Mouse (Mus musculus) Patski (cell line): ENCODE results near the gene Sash1. TPM values are rescaled to one million over a fixed set of nuclear protein-coding genes. Genes with fewer than 3 reads are reported as not detected.

Experiments used
- ATAC-seq: fragments of 100-300 bp; one replicate; pipeline ENCODE4 v1.8.0; 2021
- CTCF ChIA-PET: fragments of 350-600 bp; sonication (Branson Sonifier 250); formaldehyde crosslinking; loops from one replicate; lab custom pipeline; 2022; ENCODE audit warnings: inconsistent platforms; lab: Charles Lee
- POLR2A ChIA-PET: fragments of 350-600 bp; sonication (Branson Sonifier 250); formaldehyde crosslinking; loops from one replicate; lab custom pipeline; 2022; ENCODE audit warnings: antibody characterized with exemption, inconsistent platforms; lab: Charles Lee
- DNase-seq: peaks from one replicate; pipeline ENCODE4 v3.0.0-alpha.2; 2011; ENCODE audit warnings: low read depth, low spot score
- H3K27me3 ChIP-seq: fragments of 371-371 bp; one replicate; pipeline ENCODE4 v1.5.1; 2021
- CTCF ChIP-seq: fragments of 100-300 bp; IDR thresholded peaks from one replicate; pipeline ENCODE4 v1.5.1; 2021
- in situ Hi-C: fragments of 300-500 bp; cut with MboI; formaldehyde crosslinking; loops from 3 replicates; pipeline ENCODE4 v1.11.1; 2018; ENCODE audit warnings: low pct_unique_long_range_greater_than_20kb, mixed read lengths
- polyA plus RNA-seq: library from polyadenylated mRNA; unstranded; gene quantifications from one replicate; pipeline ENCODE4 v1.2.3, GENCODE M21; 2021

Sash1 gene
- polyA plus RNA-seq, 1 experiment from 2014 or later: 86.3 TPM

DNA sequence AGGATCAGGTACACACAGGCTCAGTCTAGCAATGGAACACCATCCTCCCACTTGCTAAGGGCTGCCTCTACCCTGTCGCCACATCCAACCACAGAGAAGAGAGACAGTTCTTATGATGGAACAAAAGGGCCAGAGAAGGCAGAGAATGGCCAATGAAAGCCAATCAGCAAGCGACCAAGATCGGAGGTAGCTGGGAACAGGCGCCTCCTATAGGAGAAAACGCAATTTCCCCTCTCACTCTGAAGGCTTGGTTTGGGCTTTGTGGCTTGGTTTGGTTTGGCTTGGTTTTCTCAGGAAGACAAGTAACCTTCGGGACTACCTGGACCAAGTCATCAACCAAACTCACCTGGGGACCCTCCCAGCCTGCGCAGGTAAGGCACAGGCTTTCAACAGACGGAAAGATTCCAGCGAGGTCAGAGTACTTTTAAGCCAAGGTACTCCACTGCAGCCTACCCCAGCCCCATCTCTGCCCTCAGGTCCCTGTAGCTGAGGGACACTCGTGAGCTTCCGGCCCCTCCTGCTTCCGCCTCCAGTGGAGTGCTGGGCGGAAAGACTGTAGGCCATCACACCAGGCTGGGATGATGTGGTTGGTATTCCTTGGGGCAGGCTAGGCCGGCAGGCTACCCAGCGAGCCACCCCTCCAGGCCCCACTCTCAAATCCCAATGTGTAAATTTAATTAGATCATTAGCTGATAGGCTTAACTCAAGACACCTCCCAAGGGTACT, 4.8 kb downstream of the Sash1 start:
- no peak for ATAC-seq
- no peak for DNase-seq
- no peak for TF ChIP-seq CTCF
- no peaks in the 10 kb centered on the region for H3K27me3 ChIP-seq
- in situ Hi-C loops: no loop called here
- CTCF ChIA-PET: interaction anchor here (2.6 kb wide), 1 partner anchor 86 kb away, joined by 8 read pairs; no protein-coding TSS in a partner anchor
- POLR2A ChIA-PET: no interaction called here

DNA sequence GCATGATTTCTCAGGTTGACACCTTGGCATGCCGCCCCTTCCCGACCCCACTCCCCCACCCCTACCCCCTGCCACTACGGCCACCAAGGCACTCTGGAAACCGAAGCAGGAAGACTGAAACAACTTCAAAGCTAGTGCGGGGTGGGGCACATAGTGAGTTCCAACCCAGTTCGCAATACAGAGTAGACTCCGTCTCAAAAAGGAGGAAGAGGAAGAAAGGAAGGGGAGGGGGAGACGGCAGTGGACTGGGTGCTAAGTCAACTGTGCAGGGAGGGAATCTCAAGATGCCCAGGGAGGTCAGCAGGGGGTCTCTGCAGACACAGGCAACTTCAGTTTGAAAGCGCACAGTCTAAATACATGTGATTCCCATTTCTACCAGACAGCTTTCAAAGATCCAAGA, 7.0 kb downstream of the Sash1 start:
- no peaks in the 10 kb centered on the region for H3K27me3 ChIP-seq
- DNase-seq (no peak), ATAC-seq (no peak)
- in situ Hi-C loops: no loop called here
- ChIA-PET CTCF (no interaction called here), POLR2A (no interaction called here)
- TF ChIP-seq CTCF: no peak

DNA sequence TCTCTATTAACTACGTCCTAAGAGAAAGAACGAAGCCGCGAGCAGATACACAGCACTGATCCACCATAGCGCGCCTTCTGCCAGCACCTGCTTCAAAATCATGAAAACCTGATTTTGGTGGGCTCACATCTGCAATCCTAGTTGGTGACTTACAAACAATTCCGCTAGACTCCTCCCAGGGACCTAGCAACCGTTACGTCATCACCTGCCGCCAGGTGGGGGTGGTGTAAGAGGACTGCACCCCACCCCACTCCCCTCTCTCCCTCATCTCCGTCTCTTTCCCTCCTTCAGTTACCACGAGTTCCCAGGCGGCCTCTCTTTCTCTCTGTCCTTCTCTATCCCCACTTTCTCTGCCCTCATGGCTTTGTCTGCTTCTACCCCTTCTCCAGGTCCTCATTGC, 7.5 kb downstream of the Sash1 start:
- H3K27me3 ChIP-seq: no peaks in the 10 kb centered on the region
- POLR2A ChIA-PET: no interaction called here
- CTCF ChIA-PET: interaction anchor here (0.7 kb wide), 1 partner anchor 23 kb away, joined by 3 read pairs; no protein-coding TSS in a partner anchor
- no peak for TF ChIP-seq CTCF
- ATAC-seq (no peak), DNase-seq (no peak)
- in situ Hi-C loops: no loop called here

DNA sequence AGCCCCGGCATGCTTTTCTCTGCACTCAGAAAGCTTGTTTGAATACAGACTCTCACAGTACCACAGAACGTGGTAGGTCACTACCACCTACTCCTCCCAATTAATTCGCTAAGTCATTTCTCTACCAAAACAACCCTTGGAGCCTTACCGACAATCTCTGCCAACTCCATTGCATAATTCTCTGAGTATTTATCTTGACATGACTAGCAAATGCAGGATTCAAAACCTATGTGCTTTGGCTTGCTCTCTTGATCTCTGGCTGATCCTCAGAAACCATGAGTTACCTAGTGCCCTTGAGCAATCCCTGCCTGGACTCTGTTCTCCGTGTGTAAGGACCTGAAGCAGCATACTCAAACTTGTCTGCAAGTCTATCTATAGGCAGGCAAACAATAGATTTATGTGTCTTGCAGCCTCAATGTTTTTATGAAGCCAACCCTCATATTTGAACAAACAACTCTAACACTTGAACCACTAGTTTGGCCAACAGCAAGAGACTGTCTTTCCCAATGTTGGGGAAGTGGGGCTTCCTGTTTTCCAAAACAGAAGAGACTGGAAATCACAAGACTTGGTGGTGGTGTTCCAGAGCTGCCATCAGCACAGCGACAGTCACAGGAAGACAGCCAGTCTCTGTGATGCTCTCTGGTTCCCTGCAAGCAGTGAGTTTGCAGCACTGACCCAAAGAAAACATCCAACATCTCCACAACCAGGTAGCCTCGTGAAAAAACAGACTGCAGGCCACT, 12.1 kb downstream of the Sash1 start:
- no peak for TF ChIP-seq CTCF
- CTCF ChIA-PET: interaction anchor here (1.0 to 1.3 kb wide), 2 partner anchors 12 to 113 kb away, joined by 3 read pairs; partner anchors contain the start of gene Sash1
- in situ Hi-C loops: no loop called here
- no peaks in the 10 kb centered on the region for H3K27me3 ChIP-seq
- POLR2A ChIA-PET: no interaction called here
- DNase-seq: no peak
- ATAC-seq: no peak

DNA sequence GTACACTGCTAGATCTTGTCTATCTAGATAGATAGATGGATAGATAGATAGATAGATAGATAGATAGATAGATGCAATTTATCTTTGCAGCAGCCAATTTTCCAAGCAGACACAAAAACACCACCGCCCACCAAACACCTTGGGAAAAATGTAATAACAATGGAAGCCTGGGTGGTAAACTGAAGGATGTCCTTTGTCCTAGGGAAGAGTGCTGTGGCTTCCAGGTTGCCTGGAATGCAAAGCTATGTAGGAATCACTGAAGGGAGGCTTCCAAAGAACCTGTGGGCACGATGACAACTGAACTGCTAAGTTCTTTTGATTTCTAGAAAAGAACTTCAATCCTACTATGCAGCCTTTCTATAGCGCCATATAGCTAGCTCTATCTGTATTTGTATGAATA, 13.1 kb downstream of the Sash1 start:
- no peaks in the 10 kb centered on the region for H3K27me3 ChIP-seq
- in situ Hi-C loops: no loop called here

DNA sequence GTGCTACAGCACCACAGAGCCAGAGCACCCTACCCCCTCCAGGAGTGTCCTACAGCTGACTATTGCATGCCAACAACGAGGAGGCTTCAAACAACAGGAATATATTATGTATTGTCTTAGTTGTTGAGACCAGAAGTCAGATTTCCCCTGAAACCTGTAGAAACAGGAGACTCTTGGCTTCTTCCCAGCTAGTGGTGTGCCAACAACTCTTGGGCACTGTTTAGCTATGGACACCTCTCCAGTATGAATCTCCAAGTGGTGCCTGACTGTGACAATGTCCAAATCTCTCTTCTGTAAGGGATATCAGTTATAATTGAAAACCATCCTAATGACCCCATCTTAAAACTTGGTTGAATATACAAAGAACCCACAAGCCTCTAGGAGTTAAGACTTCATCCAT, 13.9 kb downstream of the Sash1 start:
- ChIA-PET POLR2A (no interaction called here), CTCF (no interaction called here)
- TF ChIP-seq CTCF: no peak
- DNase-seq (no peak), ATAC-seq (no peak)
- H3K27me3 ChIP-seq: no peaks in the 10 kb centered on the region
- in situ Hi-C loops: no loop called here

More for the DNA sequence above, 13.1 kb downstream of the Sash1 start:
- no peak for ATAC-seq
- no peak for DNase-seq
- ChIA-PET CTCF (no interaction called here), POLR2A (no interaction called here)
- no peak for TF ChIP-seq CTCF

DNA sequence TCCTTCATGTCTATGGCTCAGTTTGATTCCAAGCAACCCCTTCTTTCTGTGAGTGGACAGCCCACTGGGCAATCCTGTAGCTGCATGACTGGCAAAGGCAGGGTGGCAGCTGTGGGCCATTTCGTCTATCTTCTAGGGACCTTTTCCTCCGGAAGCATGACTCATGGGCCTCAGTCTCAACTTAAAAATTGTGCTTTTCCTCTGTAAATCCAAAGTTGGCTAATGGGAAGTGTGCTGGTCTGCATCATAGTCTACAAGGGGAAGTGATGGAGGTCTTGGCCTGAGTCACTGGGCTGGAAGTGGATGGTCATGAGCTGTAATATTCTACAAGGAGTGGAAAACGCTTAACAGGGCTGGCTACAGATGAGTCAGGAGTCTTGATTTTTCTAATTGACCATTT, 15.5 kb downstream of the Sash1 start:
- in situ Hi-C loops: no loop called here
- CTCF ChIA-PET: no interaction called here
- TF ChIP-seq CTCF: no peak
- ATAC-seq (no peak), DNase-seq (no peak)
- POLR2A ChIA-PET: no interaction called here
- no peaks in the 10 kb centered on the region for H3K27me3 ChIP-seq

DNA sequence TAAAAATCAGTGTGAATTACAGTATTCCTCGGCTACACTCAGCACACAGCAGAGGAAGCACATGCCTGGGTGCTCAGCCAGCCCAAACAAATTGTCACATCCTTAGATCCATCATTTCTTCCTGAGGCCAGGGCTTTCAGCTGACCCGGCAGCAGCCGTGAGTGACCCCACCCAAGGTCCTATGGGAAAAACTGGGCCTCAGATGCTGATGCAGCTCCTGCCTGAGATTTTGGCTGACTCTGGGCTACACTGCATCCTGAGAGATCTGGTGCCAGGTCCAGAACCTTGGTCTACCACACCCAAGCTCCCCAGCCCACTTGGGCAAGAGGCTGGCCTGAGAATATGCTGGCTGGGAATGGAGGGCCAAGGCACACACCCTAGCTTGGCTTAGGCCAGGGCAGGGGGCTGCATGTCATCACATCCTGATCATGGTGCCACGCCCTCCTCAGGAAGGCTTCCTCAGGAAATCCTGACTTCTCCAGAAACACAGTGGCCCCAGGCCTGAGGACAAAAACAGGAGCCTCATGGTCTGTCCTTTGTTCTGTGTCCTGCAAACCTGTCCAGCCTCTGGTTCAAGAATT, 19.7 kb downstream of the Sash1 start:
- no peaks in the 10 kb centered on the region for H3K27me3 ChIP-seq
- in situ Hi-C loops: no loop called here
- no peak for TF ChIP-seq CTCF
- POLR2A ChIA-PET: no interaction called here
- ATAC-seq: no peak
- no peak for DNase-seq
- CTCF ChIA-PET: interaction anchor here (1.1 kb wide), 1 partner anchor 10 kb away, joined by 3 read pairs; no protein-coding TSS in a partner anchor

DNA sequence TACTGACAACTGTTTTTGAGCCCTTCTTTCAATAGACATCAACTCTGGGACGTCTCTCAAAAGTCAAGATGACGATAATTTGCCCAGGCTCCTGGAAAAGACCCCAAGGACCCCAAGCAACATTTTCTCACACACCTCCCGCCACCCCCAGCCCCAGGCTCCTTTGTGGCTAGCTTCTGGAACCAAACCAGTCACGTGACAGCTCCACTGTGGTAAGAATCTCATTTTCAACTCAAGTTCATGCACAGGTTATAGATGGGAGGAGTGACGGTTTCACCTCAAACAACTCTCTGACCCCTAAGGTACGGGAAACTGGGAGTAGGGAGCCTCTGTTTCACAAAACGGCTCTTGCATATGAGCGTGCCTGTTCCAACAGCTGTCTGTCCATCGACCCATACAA, 25.2 kb downstream of the Sash1 start:
- CTCF ChIA-PET: interaction anchor here (2.0 kb wide), 1 partner anchor 15 kb away, joined by 4 read pairs; no protein-coding TSS in a partner anchor
- no peaks in the 10 kb centered on the region for H3K27me3 ChIP-seq
- TF ChIP-seq CTCF: no peak
- no peak for ATAC-seq
- no peak for DNase-seq
- in situ Hi-C loops: no loop called here
- POLR2A ChIA-PET: no interaction called here

DNA sequence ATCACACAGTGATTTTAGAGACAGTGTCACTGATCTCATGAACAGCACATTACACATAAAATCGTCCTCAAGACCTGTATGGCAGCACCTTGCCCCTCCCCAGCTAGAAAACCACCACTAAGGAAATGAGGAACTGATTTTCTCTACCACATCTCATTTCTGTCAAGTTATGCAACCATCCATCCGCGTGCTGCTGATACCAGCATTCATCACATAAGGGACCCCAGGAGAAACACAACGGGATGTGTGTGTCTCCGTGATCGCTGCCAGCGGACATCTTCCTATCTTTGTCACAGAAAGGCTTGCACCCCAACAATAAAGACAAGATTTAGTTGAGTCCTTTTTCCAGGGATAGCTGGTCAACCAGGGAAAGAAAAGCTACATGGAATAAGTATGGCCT, 27.2 kb downstream of the Sash1 start:
- no peak for TF ChIP-seq CTCF
- H3K27me3 ChIP-seq: no peaks in the 10 kb centered on the region
- in situ Hi-C loops: no loop called here
- DNase-seq: no peak
- ChIA-PET POLR2A (no interaction called here), CTCF (interaction anchor here (2.0 kb wide), 1 partner anchor 17 kb away, joined by 4 read pairs; no protein-coding TSS in a partner anchor)
- no peak for ATAC-seq
